Mouse (Mus musculus): ENCODE results near the gene Rbl1.

GRCm38 (mm10) chr2:157187223-157187622, 17.1 kb downstream of the Rbl1 start:
- TF ChIP-seq CTCF (IDR thresholded peaks at IDR 0.05; ENCODE audit: low read depth) (no peak), EP300 (optimal IDR thresholded peaks at IDR 0.05) (no peak)

Data from stomach, postnatal 0 days (tissue).